Mouse (Mus musculus) right cerebral cortex, postnatal 14 days (tissue): Measurements from ENCODE around the gene Tango6.

Experiments
- DNase-seq: peaks from one replicate; pipeline ENCODE4 v3.0.0; 2022

The Tango6 gene

GRCm38 (mm10) chr8:106682971-106683668 lies at the start of gene Tango6:
Gene Tango6, plus strand, starts transcription at chr8:106683068.
- peak; percentile 93 for DNase-seq

DNA sequence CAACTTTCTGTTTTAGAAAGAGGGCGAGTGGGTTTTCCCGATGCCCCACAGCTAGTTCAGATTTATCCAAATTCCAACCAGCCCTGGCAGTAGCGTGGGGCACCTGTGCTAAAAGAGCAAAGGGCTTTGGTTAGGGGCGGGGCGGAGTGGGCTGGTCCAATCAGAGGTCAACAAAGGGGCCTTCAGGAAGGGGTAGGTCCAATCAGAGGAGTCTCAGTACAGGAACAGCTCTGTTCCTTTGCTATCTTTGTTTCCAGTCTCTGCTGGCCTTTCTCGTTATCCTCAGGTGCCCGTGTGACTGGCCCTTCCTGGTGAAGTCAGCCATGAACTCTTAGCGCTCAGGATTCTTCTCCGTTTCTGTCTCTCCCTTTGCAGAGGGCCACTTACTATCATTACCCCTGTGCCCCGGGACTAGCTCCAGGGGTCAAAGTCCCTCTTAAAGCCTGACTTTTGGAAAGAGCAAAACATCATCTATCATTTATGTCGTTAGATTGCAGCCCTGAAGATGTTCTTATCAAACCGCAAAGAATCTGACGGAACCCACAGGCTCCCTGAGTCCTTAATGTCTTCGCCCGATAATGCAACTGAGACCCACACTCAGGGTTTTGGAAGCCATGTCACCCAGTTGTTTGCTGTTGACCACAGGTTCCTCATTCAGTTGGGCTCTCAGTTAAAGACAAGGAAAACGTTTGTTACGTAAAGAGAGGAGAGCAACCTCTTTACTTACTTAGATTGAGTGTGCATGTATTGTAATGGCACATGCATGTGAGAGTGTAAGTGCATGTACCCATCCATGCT lies 49.3 kb upstream of the Tango6 start:
- no peak for DNase-seq

DNA sequence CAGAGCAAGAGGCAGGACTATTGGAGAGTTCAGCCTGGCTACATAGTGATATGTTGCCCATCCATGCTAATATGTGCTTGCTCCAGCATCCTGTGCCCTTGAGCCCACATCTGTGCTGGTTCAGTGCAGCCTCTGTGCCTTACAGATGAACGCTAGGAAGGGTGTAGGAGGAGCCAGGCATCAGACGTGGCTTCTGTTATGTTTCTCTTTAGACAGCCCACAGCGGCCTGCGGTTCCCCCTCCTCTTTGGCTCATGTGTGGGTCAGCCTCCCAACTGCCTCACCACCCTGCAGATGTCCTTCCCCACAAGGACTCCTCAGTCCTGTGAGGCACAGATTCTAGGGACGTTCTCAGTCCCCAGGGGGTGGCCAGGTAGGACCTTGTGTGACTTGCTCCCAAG lies 47.6 kb upstream of the Tango6 start:
- no peak for DNase-seq

GRCm38 (mm10) chr8:106637446-106637845 lies 45.4 kb upstream of the Tango6 start:
- no peak for DNase-seq

GRCm38 (mm10) chr8:106638768-106639295 lies 44.0 kb upstream of the Tango6 start:
- DNase-seq: no peak

GRCm38 (mm10) chr8:106640212-106640611 lies 42.7 kb upstream of the Tango6 start:
- DNase-seq: no peak

GRCm38 (mm10) chr8:106640921-106641320 lies 41.9 kb upstream of the Tango6 start:
- no peak for DNase-seq

DNA sequence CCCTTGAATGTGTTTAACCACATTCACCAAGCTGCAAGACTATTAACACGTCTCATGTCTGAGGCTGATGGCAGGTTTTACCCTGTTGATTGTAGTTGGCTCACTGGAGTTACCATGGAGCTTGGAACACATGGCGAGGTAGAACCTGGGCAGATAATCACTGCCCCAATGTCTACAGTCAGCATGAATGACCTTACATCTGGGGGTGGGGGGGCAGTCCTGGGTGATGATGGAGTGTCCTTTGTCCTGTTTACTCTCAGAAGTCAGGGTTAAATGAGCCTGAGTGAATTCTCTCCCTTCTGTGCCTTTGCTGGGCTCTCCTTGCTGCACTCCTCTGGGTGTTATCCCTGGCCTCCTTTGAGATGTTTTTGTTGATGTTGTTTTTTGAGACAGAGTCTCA lies 40.7 kb upstream of the Tango6 start:
- no peak for DNase-seq

DNA sequence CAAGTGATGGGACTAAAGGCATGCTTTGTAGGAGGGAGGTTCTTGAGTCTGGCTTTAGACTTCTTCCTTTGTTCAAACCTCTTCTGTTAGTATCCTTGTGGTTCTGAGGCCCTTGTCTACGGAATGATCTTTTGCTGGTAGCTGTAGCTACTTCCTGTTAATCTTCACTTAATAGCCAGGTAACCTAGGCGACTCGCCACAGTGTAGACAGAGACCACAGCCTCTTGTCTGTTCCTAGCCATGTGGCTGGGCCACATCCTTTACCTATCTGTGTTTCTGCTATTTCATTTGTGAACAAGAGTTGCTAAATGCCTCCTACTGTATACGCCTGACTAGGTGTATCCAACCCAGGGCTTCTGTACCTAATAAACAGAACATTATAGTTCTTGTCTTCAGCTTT lies 39.8 kb upstream of the Tango6 start:
- no peak for DNase-seq

GRCm38 (mm10) chr8:106644957-106645356 lies 37.9 kb upstream of the Tango6 start:
- DNase-seq: no peak

DNA sequence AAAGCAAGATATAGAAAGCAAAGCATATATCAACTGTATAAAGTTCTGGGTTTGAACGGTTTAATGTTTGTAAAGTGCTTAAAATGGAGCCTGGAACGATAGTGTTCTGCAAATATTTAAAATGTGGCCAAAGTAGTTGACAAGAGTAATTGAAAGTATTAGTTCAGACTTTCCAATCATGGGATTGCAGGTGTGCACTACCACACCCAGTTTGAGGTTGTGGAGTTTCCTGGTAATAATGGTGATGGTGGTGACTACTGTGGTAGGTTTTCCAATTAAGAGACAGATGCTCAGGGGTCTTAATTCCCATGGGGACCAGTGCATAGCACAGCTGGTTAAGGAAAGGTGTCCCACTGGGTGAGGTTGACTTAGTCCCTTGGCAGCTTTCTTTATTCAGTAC lies 36.7 kb upstream of the Tango6 start:
- no peak for DNase-seq

DNA sequence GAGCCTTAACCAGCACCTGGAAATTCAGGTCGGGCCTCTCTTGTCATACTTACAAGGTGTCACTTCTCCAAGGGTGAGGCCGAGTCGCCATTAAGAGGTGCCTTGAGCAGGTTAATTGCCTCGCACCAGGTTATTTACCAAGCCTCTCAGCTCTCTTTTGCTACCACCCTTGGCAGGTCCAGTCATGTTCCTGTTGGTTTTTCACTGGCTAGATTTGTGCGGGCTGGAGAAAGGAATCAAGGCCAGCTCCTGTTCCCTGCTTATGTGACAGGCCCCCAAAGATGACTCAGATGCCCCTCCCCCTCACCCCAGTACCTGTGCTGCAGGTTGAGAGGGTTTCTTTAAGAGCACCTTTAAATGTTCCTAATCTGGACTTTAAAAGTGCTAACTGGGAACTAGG lies 36.1 kb upstream of the Tango6 start:
- no peak for DNase-seq

DNA sequence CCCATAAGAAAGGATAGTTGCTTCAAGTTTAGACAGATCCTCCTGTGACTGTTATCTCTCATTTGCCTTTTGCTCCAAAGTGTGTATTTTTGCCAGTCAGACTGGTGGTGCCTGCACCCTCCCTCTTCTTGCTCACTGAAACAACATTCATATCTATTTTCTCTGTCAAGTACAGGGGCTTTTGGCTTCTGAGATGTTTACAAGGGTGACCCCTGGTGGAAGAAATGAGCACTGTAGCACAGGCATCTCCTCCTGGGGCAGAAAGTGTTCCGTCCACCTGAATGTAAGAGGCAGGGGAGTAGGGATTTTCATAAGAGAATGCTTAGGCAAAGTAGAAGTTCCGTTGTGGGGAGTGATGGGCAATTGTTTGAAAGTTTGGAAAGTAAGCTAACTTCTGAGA lies 35.5 kb upstream of the Tango6 start:
- DNase-seq: peak; percentile 72

GRCm38 (mm10) chr8:106648421-106648820 lies 34.4 kb upstream of the Tango6 start:
- no peak for DNase-seq

DNA sequence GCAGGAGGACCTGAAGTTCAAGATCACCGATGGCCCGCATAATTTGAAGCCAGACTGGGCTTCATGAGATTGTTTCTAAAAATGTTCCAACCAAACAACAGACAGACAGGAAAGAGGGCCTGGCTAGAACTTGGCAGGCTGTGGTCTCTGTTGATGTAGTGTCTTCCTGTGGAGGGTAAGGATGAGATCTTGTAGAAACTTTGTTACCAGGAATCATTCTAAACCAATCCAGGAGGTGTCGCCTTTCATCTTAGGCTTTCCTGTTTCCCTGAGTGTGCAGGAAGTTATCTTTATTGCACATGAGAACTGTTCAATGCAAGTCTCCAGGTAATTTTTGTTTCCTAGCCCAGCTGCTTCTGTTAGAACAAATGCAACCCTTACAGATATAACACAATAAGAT lies 30.9 kb upstream of the Tango6 start:
- DNase-seq: no peak

DNA sequence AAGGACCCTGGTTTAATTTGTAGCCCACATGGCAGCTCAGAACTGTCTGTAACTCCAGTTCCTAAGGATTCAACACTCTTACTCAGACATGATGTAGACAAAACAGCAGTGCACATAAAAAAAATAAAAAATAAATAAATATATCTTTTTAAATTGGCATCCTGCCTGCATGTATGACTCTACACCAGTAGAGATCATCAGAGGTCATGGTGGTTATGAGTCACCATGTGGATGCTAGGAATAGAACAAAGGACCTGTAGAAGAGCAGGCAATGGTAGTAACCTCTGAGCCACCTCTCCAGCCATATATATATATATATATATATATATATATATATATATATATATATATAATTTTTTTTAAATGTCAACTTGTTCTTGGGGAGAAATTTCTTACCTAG lies 26.8 kb upstream of the Tango6 start:
- DNase-seq: no peak

DNA sequence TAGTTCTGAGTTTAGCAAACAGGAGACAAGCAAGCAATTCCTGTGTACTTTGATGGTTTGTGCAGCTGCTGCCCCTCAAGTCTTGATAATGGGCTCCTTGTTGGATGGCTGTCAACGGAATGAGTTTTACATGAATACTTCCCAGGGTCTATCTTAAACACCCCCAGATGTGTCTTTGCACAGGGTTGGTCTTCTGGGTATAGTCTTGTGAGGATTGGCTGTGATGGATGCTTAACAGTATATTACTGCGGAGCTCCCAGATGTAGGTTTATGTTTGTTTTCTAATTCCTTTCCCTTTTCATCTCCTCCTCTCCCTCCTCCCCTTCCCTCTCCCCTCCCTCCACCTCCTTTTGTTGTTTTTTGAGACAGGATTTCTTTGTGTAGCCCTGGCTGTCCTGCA lies 10.1 kb upstream of the Tango6 start:
- DNase-seq: no peak

DNA sequence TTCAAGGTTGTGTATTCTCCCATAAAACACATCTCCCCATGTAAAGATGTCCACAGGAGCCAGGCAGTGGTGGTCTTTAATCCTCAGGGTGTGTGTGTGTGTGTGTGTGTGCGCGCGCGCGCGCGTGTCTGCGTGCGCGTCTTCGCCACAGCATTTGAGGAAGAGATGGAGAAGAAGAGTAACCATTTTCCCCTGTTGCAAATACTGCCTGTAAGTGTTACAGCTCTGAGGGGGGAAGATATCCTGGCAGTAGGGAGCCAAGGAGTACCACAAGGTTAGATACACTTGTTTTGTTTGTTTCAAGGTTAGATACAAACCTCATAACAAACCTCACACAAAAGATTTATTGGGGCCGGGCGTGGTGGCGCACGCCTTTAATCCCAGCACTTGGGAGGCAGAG lies 8.6 kb upstream of the Tango6 start:
- DNase-seq: no peak

DNA sequence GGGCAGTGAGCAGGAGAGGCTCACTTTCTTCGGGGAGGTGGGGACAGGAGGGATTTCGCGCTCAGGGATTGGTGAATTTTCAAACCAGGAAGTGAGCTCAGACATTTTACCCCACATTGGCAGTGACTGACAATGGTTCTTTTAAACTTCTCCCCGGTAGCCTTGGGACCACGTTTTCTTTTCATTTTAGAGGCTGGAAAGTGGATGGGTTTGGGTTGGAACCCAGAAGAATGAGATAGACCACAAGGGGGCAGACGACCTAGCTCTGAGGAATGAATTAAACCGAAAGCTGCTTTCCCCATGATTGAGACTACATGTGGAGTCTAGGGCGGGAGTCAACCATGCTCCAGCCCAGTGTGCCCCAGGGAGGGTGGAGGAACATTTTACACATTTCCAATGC lies 8.0 kb upstream of the Tango6 start:
- no peak for DNase-seq

- no peak for DNase-seq
Measured at GRCm38 (mm10) chr8:106684387-106684786, 1.5 kb downstream of the Tango6 start.

DNA sequence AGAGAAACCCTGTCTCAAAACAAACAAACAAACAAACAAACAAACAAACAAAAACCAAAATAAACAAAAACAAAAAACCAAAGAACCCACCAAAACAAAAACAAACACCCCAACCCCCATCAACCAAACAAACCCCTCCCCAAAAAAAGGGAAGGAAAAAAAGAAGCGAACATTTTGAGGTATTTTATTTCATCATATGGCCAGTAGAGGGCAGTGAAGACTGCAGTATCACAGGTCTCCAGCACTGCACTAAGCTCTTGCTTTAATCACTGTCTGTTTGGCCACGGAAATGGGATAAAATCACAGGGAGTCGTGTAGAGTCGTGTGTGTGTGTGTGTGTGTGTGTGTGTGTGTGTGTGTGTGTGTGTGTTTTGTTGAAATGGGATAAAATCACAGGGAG lies 4.6 kb downstream of the Tango6 start:
- DNase-seq: no peak

- no peak for DNase-seq
Measured at GRCm38 (mm10) chr8:106697748-106698248, 14.9 kb downstream of the Tango6 start.

- peak; percentile 79 for DNase-seq
Measured at GRCm38 (mm10) chr8:106699588-106699987, 16.7 kb downstream of the Tango6 start.

DNA sequence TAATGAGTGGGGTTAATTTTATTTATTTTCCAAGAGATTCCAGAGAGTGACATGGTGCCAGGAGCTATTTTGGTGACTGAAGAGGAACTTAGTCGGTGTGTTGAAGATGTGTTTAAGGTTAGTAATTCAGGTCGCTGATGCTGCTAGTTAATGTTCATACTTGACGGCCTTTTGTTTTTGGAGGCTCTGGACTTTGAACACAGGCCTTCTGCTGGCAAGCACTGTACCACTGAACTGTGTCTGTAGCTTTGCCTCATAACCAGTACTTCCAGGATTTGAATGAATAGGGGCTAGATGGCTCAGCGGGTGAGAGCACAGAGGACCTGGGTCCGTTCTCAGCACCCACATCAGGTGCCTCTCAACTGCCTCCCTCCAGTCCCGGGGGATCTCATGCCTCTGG lies 17.3 kb downstream of the Tango6 start:
- DNase-seq: no peak
